Mouse (Mus musculus): Measurements from ENCODE around the gene Sema6b.

Gene Sema6b

DNA sequence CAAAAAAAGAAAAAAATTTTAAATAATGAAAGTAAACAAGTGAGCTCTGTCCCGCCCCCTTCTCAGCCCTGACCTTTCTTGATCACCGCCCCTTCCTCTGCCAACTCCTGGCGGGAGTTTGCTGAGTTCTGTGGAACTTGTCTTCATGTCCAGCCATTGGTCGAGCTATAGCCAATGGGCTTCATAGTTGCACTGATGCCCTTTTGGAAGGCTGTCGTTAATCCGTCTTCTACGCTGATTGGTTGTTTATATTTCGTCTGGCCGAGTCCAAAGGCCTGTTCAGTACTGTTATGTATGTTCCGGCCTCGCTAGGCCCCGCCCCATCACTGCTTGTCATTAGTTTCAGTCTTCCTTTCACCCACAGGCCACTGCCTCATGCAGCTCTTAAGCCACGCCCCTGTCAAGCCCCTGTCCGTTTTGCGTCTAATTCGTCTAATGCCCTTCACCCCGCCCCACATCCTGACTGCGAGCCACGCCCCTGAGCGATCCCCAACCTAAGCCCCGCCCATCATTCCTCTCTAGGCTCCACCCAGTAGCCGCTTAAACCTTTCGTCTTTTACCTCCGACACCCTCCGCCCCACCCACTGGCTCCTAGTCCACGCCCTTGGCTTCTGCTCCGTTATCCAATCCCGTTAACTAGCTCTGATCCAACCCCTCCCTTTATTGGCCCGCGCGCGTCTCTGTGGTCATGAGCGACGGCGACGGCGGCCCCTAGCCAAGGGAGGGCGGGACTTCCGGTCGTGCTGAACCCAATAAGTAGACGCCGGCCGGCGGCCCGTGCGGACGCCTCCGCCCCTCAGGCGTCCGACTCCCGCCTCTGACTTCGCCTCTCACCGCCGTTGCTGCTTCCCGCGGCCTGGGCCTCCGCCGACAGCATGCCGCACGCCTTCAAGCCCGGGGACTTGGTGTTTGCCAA, 61.0 kb downstream of the Sema6b start, which contains the start of gene Hdgfl2:
TSS of gene Hdgfl2 (plus strand) at position 755 of the 916 bp plus-strand sequence.
- DNase-seq, result peak; percentile 100

DNA sequence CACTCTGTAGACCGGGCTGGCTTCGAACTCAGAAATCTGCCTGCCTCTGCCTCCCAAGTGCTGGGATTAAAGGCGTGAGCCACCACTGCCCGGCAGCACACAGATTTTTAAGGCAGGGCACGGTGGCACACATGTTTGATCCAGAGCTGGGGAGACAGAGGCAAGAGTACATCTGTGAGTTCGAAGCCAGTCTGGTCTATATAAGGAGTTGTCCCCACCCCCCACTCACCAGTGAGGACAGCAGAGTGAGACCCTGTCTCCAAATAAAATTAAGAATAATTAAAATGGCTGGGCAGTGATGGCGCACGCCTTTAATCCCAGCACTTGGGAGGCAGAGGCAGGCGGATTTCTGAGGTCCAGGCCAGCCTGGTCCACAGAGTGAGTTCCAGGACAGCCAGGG, 61.8 kb downstream of the Sema6b start:
- peak; percentile 82 for DNase-seq

DNA sequence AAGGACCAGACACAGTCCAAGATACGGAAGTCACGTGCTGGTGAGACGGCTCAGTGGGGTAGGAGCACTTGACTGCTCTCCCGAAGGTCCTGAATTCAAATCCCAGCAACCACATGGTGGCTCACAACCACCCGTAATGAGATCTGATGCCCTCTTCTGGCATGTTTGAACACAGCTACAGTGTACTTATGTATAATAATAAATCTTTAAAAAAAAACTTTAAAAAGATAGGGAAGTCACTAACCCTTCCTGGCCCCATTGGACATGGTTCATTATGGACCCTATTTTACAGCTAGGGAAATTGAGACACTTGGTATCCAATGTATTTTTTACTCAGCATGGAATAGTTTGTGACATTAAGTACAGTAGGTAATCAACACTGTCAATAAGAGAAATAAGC, 62.6 kb downstream of the Sema6b start:
- peak; percentile 58 for DNase-seq

DNA sequence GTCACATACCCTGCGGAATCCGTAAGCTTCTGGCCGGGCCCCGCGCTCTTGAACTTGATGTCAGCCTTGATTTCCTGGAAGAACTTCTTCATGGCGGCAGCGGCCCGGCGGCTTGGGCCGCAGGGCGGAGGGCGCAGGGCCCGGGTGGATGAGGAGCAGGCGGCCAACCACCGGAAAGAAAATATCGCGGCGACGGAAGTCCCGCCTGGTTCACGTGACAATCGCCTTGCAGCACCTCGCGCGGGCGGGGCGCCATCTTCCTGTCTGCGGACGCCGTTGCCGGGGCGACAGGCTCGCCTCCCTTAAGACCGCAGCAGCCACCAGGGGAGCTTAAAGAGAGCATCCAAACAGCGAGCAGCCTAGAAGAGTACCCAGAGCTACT, 65.3 kb downstream of the Sema6b start, which contains the start of gene Ubxn6:
TSS of gene Ubxn6 (minus strand) at position 202 of the 382 bp plus-strand sequence.
- peak; percentile 95 for DNase-seq

DNA sequence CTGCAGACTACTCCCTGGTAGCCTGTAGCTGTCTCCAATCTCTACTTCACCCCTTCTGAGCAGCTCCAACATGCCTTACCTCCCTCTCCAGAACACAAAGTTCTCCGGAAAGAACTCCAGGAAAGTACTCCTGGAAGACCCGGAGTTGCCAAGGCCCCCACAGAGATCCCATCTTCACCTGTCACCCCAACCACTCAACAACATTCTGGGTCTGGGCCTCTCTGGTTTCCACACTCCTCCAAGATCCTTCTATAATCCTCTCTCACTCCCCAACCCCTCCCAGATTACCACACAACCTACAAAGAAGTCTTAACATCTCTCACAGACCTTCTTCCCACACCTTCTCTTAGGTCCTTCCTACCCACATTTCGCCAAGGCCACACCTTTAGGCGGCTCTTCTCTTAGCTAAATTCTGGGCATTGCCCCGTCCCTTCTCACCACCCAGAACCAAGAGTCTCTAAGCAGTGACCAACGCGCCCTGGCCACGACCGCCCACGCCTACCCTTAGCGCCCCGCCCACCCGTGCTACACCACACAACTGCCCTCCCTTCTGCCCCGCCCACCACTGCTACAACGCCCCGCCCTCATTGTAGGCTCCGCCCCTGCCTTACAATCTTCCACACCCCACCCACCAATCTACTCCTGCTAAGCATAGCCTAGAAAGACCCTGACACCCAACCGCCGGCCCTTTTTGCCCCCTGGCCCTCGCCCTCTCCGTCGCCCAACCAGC, 65.9 kb downstream of the Sema6b start:
- no peak for DNase-seq
